Mouse (Mus musculus): Measurements from ENCODE around the gene Slc12a6. TPM values are rescaled to one million over a fixed set of nuclear protein-coding genes. Genes with fewer than 3 reads are reported as not detected.

The Slc12a6 gene
- polyA plus RNA-seq, 1 experiment from 2014 or later, result 9.5 TPM

GRCm38 (mm10) chr2:112359611-112360010 is 94.0 kb downstream of the Slc12a6 start:
- H3K9me3 ChIP-seq, result no peaks in the 10 kb centered on the region
- 93% methylated on average over 2 of the region's 2 CpGs for WGBS
- H3K27ac ChIP-seq, result no peak overlapping the region
- H3K4me3 ChIP-seq, result no peak overlapping the region
- H3K27me3 ChIP-seq (ENCODE audit: insufficient read depth, poor library complexity, severe bottlenecking), result no peaks in the 10 kb centered on the region
- peaks cover 88% of the 10 kb centered on the region for H3K36me3 ChIP-seq
- no peak for DNase-seq (ENCODE audit: low spot score)
- H3K4me1 ChIP-seq, result no peaks in the 10 kb centered on the region

- no peak overlapping the region for H3K27ac ChIP-seq
- H3K36me3 ChIP-seq, result peaks cover 87% of the 10 kb centered on the region
- H3K4me1 ChIP-seq, result no peaks in the 10 kb centered on the region
- H3K4me3 ChIP-seq, result no peak overlapping the region
- no peaks in the 10 kb centered on the region for H3K9me3 ChIP-seq
- 86% methylated on average over 12 of the region's 12 CpGs for WGBS
- no peaks in the 10 kb centered on the region for H3K27me3 ChIP-seq (ENCODE audit: insufficient read depth, poor library complexity, severe bottlenecking)
- no peak for DNase-seq (ENCODE audit: low spot score)
Observed at GRCm38 (mm10) chr2:112360012-112360780, 94.6 kb downstream of the Slc12a6 start.

- H3K9me3 ChIP-seq, result no peaks in the 10 kb centered on the region
- 93% methylated on average over 2 of the region's 2 CpGs for WGBS
- H3K36me3 ChIP-seq, result peaks cover 89% of the 10 kb centered on the region
- no peak for DNase-seq (ENCODE audit: low spot score)
- H3K27ac ChIP-seq, result no peak overlapping the region
- no peak overlapping the region for H3K4me3 ChIP-seq
- no peaks in the 10 kb centered on the region for H3K4me1 ChIP-seq
- H3K27me3 ChIP-seq (ENCODE audit: insufficient read depth, poor library complexity, severe bottlenecking), result no peaks in the 10 kb centered on the region
Observed at GRCm38 (mm10) chr2:112360781-112361169, 95.2 kb downstream of the Slc12a6 start.

- WGBS, result 19% methylated on average over 15 of the region's 15 CpGs
- Histone ChIP-seq H3K27ac (peak overlapping the region; percentile 89), H3K27me3 (ENCODE audit: insufficient read depth, poor library complexity, severe bottlenecking) (no peaks in the 10 kb centered on the region)
Observed at GRCm38 (mm10) chr2:112367222-112367621, 101.6 kb downstream of the Slc12a6 start.

GRCm38 (mm10) chr2:112367726-112368673 is 102.4 kb downstream of the Slc12a6 start, which contains the start of gene Emc4:
Gene Emc4 (minus strand): TSS chr2:112368027.
- H3K4me1 ChIP-seq, result peaks cover 13% of the 10 kb centered on the region
- DNase-seq (ENCODE audit: low spot score), result peak; percentile 96
- H3K4me3 ChIP-seq, result peak within 1 kb of the TSS; percentile 89
- peak within 1 kb of the TSS; percentile 89 for H3K27ac ChIP-seq
- peaks cover 23% of the 10 kb centered on the region for H3K36me3 ChIP-seq
- H3K9me3 ChIP-seq, result no peaks in the 10 kb centered on the region
- no peaks in the 10 kb centered on the region for H3K27me3 ChIP-seq (ENCODE audit: insufficient read depth, poor library complexity, severe bottlenecking)
- WGBS, result 1% methylated on average over 46 of the region's 46 CpGs

More at GRCm38 (mm10) chr2:112367222-112367621, 101.6 kb downstream of the Slc12a6 start:
- H3K4me3 ChIP-seq, result peak overlapping the region; percentile 89
- H3K4me1 ChIP-seq, result peaks cover 13% of the 10 kb centered on the region
- H3K36me3 ChIP-seq, result peaks cover 28% of the 10 kb centered on the region
- H3K9me3 ChIP-seq, result no peaks in the 10 kb centered on the region
- DNase-seq (ENCODE audit: low spot score), result no peak

GRCm38 (mm10) chr2:112369941-112370340 is 104.3 kb downstream of the Slc12a6 start:
- 68% methylated on average over 5 of the region's 5 CpGs for WGBS
- Histone ChIP-seq H3K4me3 (no peak overlapping the region), H3K27me3 (ENCODE audit: insufficient read depth, poor library complexity, severe bottlenecking) (no peaks in the 10 kb centered on the region), H3K9me3 (no peaks in the 10 kb centered on the region), H3K27ac (no peak overlapping the region), H3K36me3 (0 out of 2 replicates have a peak, but pooled peaks cover 5% of the 10 kb centered on the region), H3K4me1 (peaks cover 13% of the 10 kb centered on the region)
- DNase-seq (ENCODE audit: low spot score), result no peak

- Histone ChIP-seq H3K27me3 (ENCODE audit: insufficient read depth, poor library complexity, severe bottlenecking) (no peaks in the 10 kb centered on the region), H3K4me1 (peaks cover 4% of the 10 kb centered on the region; the same call in 1 of the 2 replicates), H3K9me3 (no peaks in the 10 kb centered on the region), H3K36me3 (no peaks in the 10 kb centered on the region), H3K4me3 (no peak overlapping the region), H3K27ac (no peak overlapping the region)
- WGBS, result 56% methylated on average over 4 of the region's 4 CpGs
- DNase-seq (ENCODE audit: low spot score), result no peak
Observed at GRCm38 (mm10) chr2:112373141-112373540, 107.5 kb downstream of the Slc12a6 start.

GRCm38 (mm10) chr2:112374610-112375009 is 109.0 kb downstream of the Slc12a6 start:
- Histone ChIP-seq H3K9me3 (no peaks in the 10 kb centered on the region), H3K27ac (no peak overlapping the region), H3K36me3 (no peaks in the 10 kb centered on the region), H3K4me1 (0 out of 2 replicates have a peak, but pooled peaks cover 4% of the 10 kb centered on the region), H3K4me3 (no peak overlapping the region), H3K27me3 (ENCODE audit: insufficient read depth, poor library complexity, severe bottlenecking) (no peaks in the 10 kb centered on the region)
- WGBS, result 37% methylated on average over 5 of the region's 5 CpGs
- no peak for DNase-seq (ENCODE audit: low spot score)

GRCm38 (mm10) chr2:112378973-112379898 is 113.6 kb downstream of the Slc12a6 start, which contains the start of gene Katnbl1:
Gene Katnbl1 (plus strand): TSS chr2:112379211.
- WGBS, result under 1% methylated on average over 72 of the region's 72 CpGs
- Histone ChIP-seq H3K27me3 (ENCODE audit: insufficient read depth, poor library complexity, severe bottlenecking) (no peaks in the 10 kb centered on the region), H3K36me3 (no peaks in the 10 kb centered on the region), H3K27ac (peak within 1 kb of the TSS; percentile 98), H3K4me1 (peaks cover 7% of the 10 kb centered on the region; the same call in 1 of the 2 replicates), H3K4me3 (peak within 1 kb of the TSS; percentile 98), H3K9me3 (no peaks in the 10 kb centered on the region)
- peak; percentile 97 for DNase-seq (ENCODE audit: low spot score)

- peaks cover 7% of the 10 kb centered on the region; the same call in 1 of the 2 replicates for H3K4me1 ChIP-seq
- 58% methylated on average over 8 of the region's 8 CpGs for WGBS
- no peaks in the 10 kb centered on the region for H3K27me3 ChIP-seq (ENCODE audit: insufficient read depth, poor library complexity, severe bottlenecking)
- H3K27ac ChIP-seq, result peak overlapping the region; percentile 98
- DNase-seq (ENCODE audit: low spot score), result no peak
- no peaks in the 10 kb centered on the region for H3K9me3 ChIP-seq
- no peaks in the 10 kb centered on the region for H3K36me3 ChIP-seq
- peak overlapping the region; percentile 98 for H3K4me3 ChIP-seq
Observed at GRCm38 (mm10) chr2:112380131-112380530, 114.5 kb downstream of the Slc12a6 start.

GRCm38 (mm10) chr2:112381219-112381618 is 115.6 kb downstream of the Slc12a6 start:
- Histone ChIP-seq H3K36me3 (no peaks in the 10 kb centered on the region), H3K4me3 (no peak overlapping the region), H3K27ac (no peak overlapping the region), H3K4me1 (peaks cover 7% of the 10 kb centered on the region; the same call in 1 of the 2 replicates), H3K27me3 (ENCODE audit: insufficient read depth, poor library complexity, severe bottlenecking) (no peaks in the 10 kb centered on the region), H3K9me3 (no peaks in the 10 kb centered on the region)
- 89% methylated on average over 1 of the region's 1 CpGs for WGBS
- no peak for DNase-seq (ENCODE audit: low spot score)

GRCm38 (mm10) chr2:112390843-112391242 is 125.2 kb downstream of the Slc12a6 start:
- no peaks in the 10 kb centered on the region for H3K9me3 ChIP-seq
- H3K4me1 ChIP-seq, result 0 out of 2 replicates have a peak, but pooled peaks cover 6% of the 10 kb centered on the region
- H3K27me3 ChIP-seq (ENCODE audit: insufficient read depth, poor library complexity, severe bottlenecking), result no peaks in the 10 kb centered on the region
- 92% methylated on average over 5 of the region's 5 CpGs for WGBS
- H3K27ac ChIP-seq, result no peak overlapping the region
- DNase-seq (ENCODE audit: low spot score), result no peak
- no peak overlapping the region for H3K4me3 ChIP-seq
- no peaks in the 10 kb centered on the region for H3K36me3 ChIP-seq

Data from heart, embryonic 10.5 days (tissue).